Mouse (Mus musculus) midbrain, embryonic 14.5 days (tissue): ENCODE measurements around the gene Ptprm. TPM values are rescaled to one million over a fixed set of nuclear protein-coding genes. Genes with fewer than 3 reads are reported as not detected.
A peak's percentile ranks its signal among the peaks of the same experiment; 100 is the strongest.

ENCODE experiments used
- ATAC-seq: fragments of 200-750 bp; cut with Nextera tagmentation; 2 replicates; pipeline ENCODE4 v1.8.0; 2017; ENCODE audit warnings: moderate number of reproducible peaks, moderate library complexity; ENCODE audit not compliant: low FRiP score, low TSS enrichment
- DNase-seq: peaks from one replicate; pipeline ENCODE4 v3.0.0-alpha.2; 2015
- H3K27ac ChIP-seq: fragments of 300-500 bp; sonication (generic); replicated peaks from 2 replicates; pipeline ENCODE4 v1.5.1; 2014; ENCODE audit warnings: mild to moderate bottlenecking, low read depth, low read length, moderate library complexity
- H3K27me3 ChIP-seq: fragments of 300-500 bp; sonication (generic); 2 replicates; pipeline ENCODE4 v1.6.1; 2014; ENCODE audit warnings: low read length, control low read depth, mixed read lengths; ENCODE audit not compliant: control insufficient read depth, insufficient read depth
- H3K36me3 ChIP-seq: fragments of 300-500 bp; sonication (generic); 2 replicates; pipeline ENCODE4 v1.6.1; 2014; ENCODE audit warnings: low read length, control low read depth; ENCODE audit not compliant: control insufficient read depth, insufficient read depth
- H3K4me1 ChIP-seq: fragments of 300-500 bp; sonication (generic); 2 replicates; pipeline ENCODE4 v1.6.1; 2014; ENCODE audit warnings: mild to moderate bottlenecking, antibody characterized with exemption, low read length, control low read depth; ENCODE audit not compliant: control insufficient read depth, insufficient read depth
- H3K4me2 ChIP-seq: fragments of 300-500 bp; sonication (generic); 2 replicates; pipeline ENCODE4 v1.6.1; 2014; ENCODE audit warnings: mild to moderate bottlenecking, low read length, moderate library complexity
- H3K4me3 ChIP-seq: fragments of 300-500 bp; sonication (generic); replicated peaks from 2 replicates; pipeline ENCODE4 v1.5.1; 2014; ENCODE audit warnings: low read depth, low read length
- H3K9ac ChIP-seq: fragments of 300-500 bp; sonication (generic); replicated peaks from 2 replicates; pipeline ENCODE4 v1.6.1; 2014; ENCODE audit warnings: mild to moderate bottlenecking, low read length, moderate library complexity
- H3K9me3 ChIP-seq: fragments of 300-500 bp; sonication (generic); 2 replicates; pipeline ENCODE4 v1.6.1; 2016; ENCODE audit warnings: low read length, control low read depth, mixed read lengths; ENCODE audit not compliant: control insufficient read depth
- WGBS: fragments of 180-500 bp; shearing (Covaris S2); extraction: QIAGEN DNeasy Blood & Tissue Kit; methylation state at CpG from one replicate; pipeline ENCODE4 v1.1.7; 2014; 5-methylcytosine and 5-hydroxymethylcytosine counted together
- polyA plus RNA-seq: library from polyadenylated mRNA; unstranded; fragments of >200 nt; fragmentation: Nextera tagmentation; extraction: Ambion mirVana; gene quantifications from 2 replicates; pipeline ENCODE4 v1.2.1, GENCODE M21; 2014

Gene Ptprm
- polyA plus RNA-seq, 1 experiment from 2014 or later, result 22.8 TPM

GRCm38 (mm10) chr17:66764435-66764834 lies 589.8 kb downstream of the Ptprm start:
- no peaks in the 10 kb centered on the region for H3K9me3 ChIP-seq
- no peaks in the 10 kb centered on the region for H3K27me3 ChIP-seq
- H3K9ac ChIP-seq, result no peak overlapping the region
- ATAC-seq, result no peak
- no peak overlapping the region for H3K4me2 ChIP-seq
- DNase-seq, result no peak
- peaks cover 16% of the 10 kb centered on the region; the same call in 1 of the 2 replicates for H3K4me1 ChIP-seq
- H3K36me3 ChIP-seq, result no peaks in the 10 kb centered on the region
- WGBS, result 74% methylated on average over 2 of the region's 2 CpGs
- H3K27ac ChIP-seq, result no peak overlapping the region
- no peak overlapping the region for H3K4me3 ChIP-seq

GRCm38 (mm10) chr17:66762716-66763115 lies 591.5 kb downstream of the Ptprm start:
- Histone ChIP-seq H3K27me3 (no peaks in the 10 kb centered on the region), H3K9me3 (no peaks in the 10 kb centered on the region), H3K36me3 (no peaks in the 10 kb centered on the region), H3K27ac (no peak overlapping the region), H3K4me2 (no peak overlapping the region), H3K9ac (no peak overlapping the region), H3K4me1 (peaks cover 10% of the 10 kb centered on the region; the same call in 1 of the 2 replicates), H3K4me3 (no peak overlapping the region)
- 85% methylated on average over 10 of the region's 10 CpGs for WGBS
- DNase-seq (no peak), ATAC-seq (no peak)

- H3K9ac ChIP-seq, result no peak overlapping the region
- peak; percentile 57 for DNase-seq
- no peak for ATAC-seq
- H3K9me3 ChIP-seq, result no peaks in the 10 kb centered on the region
- peaks cover 17% of the 10 kb centered on the region; the same call in 1 of the 2 replicates for H3K4me1 ChIP-seq
- peak overlapping the region; percentile 45; the same call in 1 of the 2 replicates for H3K27ac ChIP-seq
- no peak overlapping the region for H3K4me3 ChIP-seq
- H3K36me3 ChIP-seq, result no peaks in the 10 kb centered on the region
- H3K4me2 ChIP-seq, result peak overlapping the region; percentile 26
- no peaks in the 10 kb centered on the region for H3K27me3 ChIP-seq
- WGBS, result 42% methylated on average over 26 of the region's 26 CpGs
These were observed 592.6 kb downstream of the Ptprm start for GRCm38 (mm10) chr17:66761326-66762296.

GRCm38 (mm10) chr17:66757025-66757511 lies 597.2 kb downstream of the Ptprm start:
- Histone ChIP-seq H3K4me3 (no peak overlapping the region), H3K36me3 (no peaks in the 10 kb centered on the region), H3K27ac (peak overlapping the region; percentile 9; the same call in 1 of the 2 replicates), H3K4me1 (peaks cover 16% of the 10 kb centered on the region; the same call in 1 of the 2 replicates), H3K27me3 (no peaks in the 10 kb centered on the region), H3K4me2 (no peak overlapping the region), H3K9ac (no peak overlapping the region), H3K9me3 (no peaks in the 10 kb centered on the region)
- DNase-seq, result peak; percentile 63
- peak; percentile 38; the same call in 1 of the 2 replicates for ATAC-seq
- WGBS, result 46% methylated on average over 10 of the region's 10 CpGs

- H3K4me3 ChIP-seq, result no peak overlapping the region
- no peaks in the 10 kb centered on the region for H3K36me3 ChIP-seq
- no peak overlapping the region for H3K27ac ChIP-seq
- H3K9ac ChIP-seq, result no peak overlapping the region
- WGBS, result 79% methylated on average over 9 of the region's 9 CpGs
- no peaks in the 10 kb centered on the region for H3K27me3 ChIP-seq
- H3K9me3 ChIP-seq, result no peaks in the 10 kb centered on the region
- DNase-seq (no peak), ATAC-seq (no peak)
- H3K4me1 ChIP-seq, result peaks cover 10% of the 10 kb centered on the region; the same call in 1 of the 2 replicates
- no peak overlapping the region for H3K4me2 ChIP-seq
These were observed 597.8 kb downstream of the Ptprm start for GRCm38 (mm10) chr17:66756500-66756899.

DNA sequence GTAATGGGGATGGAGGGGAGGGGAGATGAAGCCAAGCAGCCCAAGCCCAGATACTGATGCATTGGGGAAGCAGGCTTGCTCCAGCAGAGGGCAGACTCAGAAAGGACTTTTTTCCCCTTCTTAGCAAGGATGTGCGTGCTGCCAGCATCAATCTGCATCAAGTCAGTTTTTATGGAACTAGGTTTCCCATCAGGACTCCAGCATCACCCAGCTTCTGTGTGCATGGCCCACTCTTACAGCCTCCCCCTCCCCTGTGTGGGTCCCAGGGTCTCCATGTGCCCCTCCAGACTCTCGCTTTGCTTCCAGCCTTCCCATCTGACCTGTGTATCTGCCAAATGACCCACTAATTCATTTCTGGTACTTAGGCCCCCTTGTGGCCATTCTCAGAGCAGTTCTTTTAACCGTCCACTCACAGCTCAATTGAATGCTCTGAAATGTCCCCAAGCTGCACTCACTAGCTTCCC lies 599.0 kb downstream of the Ptprm start:
- Histone ChIP-seq H3K4me1 (peaks cover 7% of the 10 kb centered on the region; the same call in 1 of the 2 replicates), H3K36me3 (no peaks in the 10 kb centered on the region), H3K9ac (no peak overlapping the region), H3K27ac (no peak overlapping the region), H3K9me3 (no peaks in the 10 kb centered on the region), H3K27me3 (no peaks in the 10 kb centered on the region), H3K4me3 (no peak overlapping the region), H3K4me2 (no peak overlapping the region)
- DNase-seq, result peak; percentile 83
- 21% methylated on average over 3 of the region's 3 CpGs for WGBS
- ATAC-seq, result peak; percentile 66; the same call in 1 of the 2 replicates

GRCm38 (mm10) chr17:66754208-66754865 lies 599.9 kb downstream of the Ptprm start:
- DNase-seq, result no peak
- no peak overlapping the region for H3K4me2 ChIP-seq
- no peaks in the 10 kb centered on the region for H3K36me3 ChIP-seq
- 57% methylated on average over 9 of the region's 9 CpGs for WGBS
- no peak for ATAC-seq
- H3K27ac ChIP-seq, result no peak overlapping the region
- H3K27me3 ChIP-seq, result no peaks in the 10 kb centered on the region
- H3K4me1 ChIP-seq, result peaks cover 7% of the 10 kb centered on the region; the same call in 1 of the 2 replicates
- H3K9me3 ChIP-seq, result no peaks in the 10 kb centered on the region
- no peak overlapping the region for H3K4me3 ChIP-seq
- no peak overlapping the region for H3K9ac ChIP-seq

GRCm38 (mm10) chr17:66751746-66752145 lies 602.5 kb downstream of the Ptprm start:
- Histone ChIP-seq H3K36me3 (no peaks in the 10 kb centered on the region), H3K27me3 (no peaks in the 10 kb centered on the region), H3K27ac (no peak overlapping the region), H3K4me1 (no peaks in the 10 kb centered on the region), H3K9ac (no peak overlapping the region), H3K9me3 (no peaks in the 10 kb centered on the region), H3K4me2 (no peak overlapping the region), H3K4me3 (no peak overlapping the region)
- 95% methylated on average over 8 of the region's 8 CpGs for WGBS
- DNase-seq (no peak), ATAC-seq (no peak)
